Mouse (Mus musculus) kidney, embryonic 14.5 days (tissue): Measurements from ENCODE around the gene Cep63. TPM values are rescaled to one million over a fixed set of nuclear protein-coding genes. Genes with fewer than 3 reads are reported as not detected.

Source experiments
- ATAC-seq: fragments of 200-750 bp; cut with Nextera tagmentation; 2 replicates; pipeline ENCODE4 v1.8.0; 2017; ENCODE audit warnings: moderate number of reproducible peaks, mild to moderate bottlenecking, moderate TSS enrichment, moderate library complexity; ENCODE audit not compliant: low FRiP score, low TSS enrichment
- H3K27ac ChIP-seq: fragments of 300-500 bp; sonication (generic); 2 replicates; pipeline ENCODE4 v1.5.1; 2014; ENCODE audit warnings: low read depth, mild to moderate bottlenecking, low read length, moderate library complexity, mixed read lengths
- H3K27me3 ChIP-seq: fragments of 300-500 bp; sonication (generic); 2 replicates; pipeline ENCODE4 v1.6.1; 2014; ENCODE audit warnings: mild to moderate bottlenecking, low read length; ENCODE audit not compliant: control insufficient read depth, insufficient read depth
- H3K36me3 ChIP-seq: fragments of 300-500 bp; sonication (generic); 2 replicates; pipeline ENCODE4 v1.6.1; 2014; ENCODE audit warnings: low read length, mixed read lengths; ENCODE audit not compliant: control insufficient read depth, insufficient read depth
- H3K4me1 ChIP-seq: fragments of 300-500 bp; sonication (generic); 2 replicates; pipeline ENCODE4 v1.6.1; 2014; ENCODE audit warnings: low read length, mixed read lengths; ENCODE audit not compliant: control insufficient read depth, insufficient read depth
- H3K4me2 ChIP-seq: fragments of 300-500 bp; sonication (generic); replicated peaks from 2 replicates; pipeline ENCODE4 v1.6.1; 2014; ENCODE audit warnings: low read depth, mild to moderate bottlenecking, low read length
- H3K4me3 ChIP-seq: fragments of 300-500 bp; sonication (generic); 2 replicates; pipeline ENCODE4 v1.5.1; 2014; ENCODE audit warnings: mild to moderate bottlenecking, low read length
- H3K9ac ChIP-seq: fragments of 300-500 bp; sonication (generic); 2 replicates; pipeline ENCODE4 v1.6.1; 2014; ENCODE audit warnings: low read depth, mild to moderate bottlenecking, low read length, moderate library complexity
- H3K9me3 ChIP-seq: fragments of 300-500 bp; sonication (generic); 2 replicates; pipeline ENCODE4 v1.6.1; 2016; ENCODE audit warnings: low read length; ENCODE audit not compliant: control insufficient read depth
- WGBS: fragments of 180-500 bp; shearing (Covaris S2); extraction: QIAGEN DNeasy Blood & Tissue Kit; methylation state at CpG from one replicate; pipeline ENCODE4 v1.1.7; 2014; 5-methylcytosine and 5-hydroxymethylcytosine counted together
- polyA plus RNA-seq: library from polyadenylated mRNA; unstranded; fragments of >200 nt; fragmentation: Nextera tagmentation; extraction: Ambion mirVana; gene quantifications from 2 replicates; pipeline ENCODE4 v1.2.1, GENCODE M21; 2014

Cep63 gene
- polyA plus RNA-seq, 1 experiment from 2014 or later: 51.7 TPM

DNA sequence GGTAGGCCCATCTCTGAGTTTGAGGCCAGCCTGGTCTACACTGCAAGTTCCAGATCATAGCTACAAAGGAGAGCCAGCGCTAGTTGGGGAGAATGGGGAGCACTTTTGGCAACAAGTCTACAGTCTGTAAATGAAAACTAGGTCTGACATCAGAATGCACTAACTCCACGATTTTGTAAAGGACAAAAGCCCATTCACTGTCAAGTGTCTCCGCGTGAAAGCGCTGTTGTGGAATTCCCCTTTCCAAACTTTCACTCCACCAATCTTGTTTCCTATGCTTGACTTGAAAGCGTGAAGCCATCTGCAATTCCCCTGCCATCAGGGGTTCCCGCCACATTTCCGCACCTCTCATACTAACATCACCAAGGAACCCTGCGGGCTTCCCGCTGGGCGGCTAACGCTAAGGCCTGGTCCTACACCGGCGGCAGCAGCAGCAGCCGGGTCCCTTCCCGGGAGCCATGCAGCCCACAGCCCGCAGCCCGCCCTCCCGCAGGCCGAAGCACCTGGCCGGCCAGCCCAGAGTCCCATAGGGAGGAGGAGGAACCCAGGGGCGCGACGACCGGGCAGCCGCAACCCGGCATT lies 842 bp downstream of the Cep63 start:
- peak overlapping the region; percentile 99 for H3K9ac ChIP-seq
- H3K27ac ChIP-seq: peak overlapping the region; percentile 97
- H3K4me2 ChIP-seq: peak overlapping the region; percentile 61
- H3K9me3 ChIP-seq: no peaks in the 10 kb centered on the region
- 1% methylated on average over 26 of the region's 27 CpGs for WGBS
- H3K27me3 ChIP-seq: no peaks in the 10 kb centered on the region
- no peaks in the 10 kb centered on the region for H3K36me3 ChIP-seq
- ATAC-seq: peak; percentile 70; the same call in 1 of the 2 replicates
- peaks cover 12% of the 10 kb centered on the region for H3K4me1 ChIP-seq
- peak overlapping the region; percentile 79 for H3K4me3 ChIP-seq

DNA sequence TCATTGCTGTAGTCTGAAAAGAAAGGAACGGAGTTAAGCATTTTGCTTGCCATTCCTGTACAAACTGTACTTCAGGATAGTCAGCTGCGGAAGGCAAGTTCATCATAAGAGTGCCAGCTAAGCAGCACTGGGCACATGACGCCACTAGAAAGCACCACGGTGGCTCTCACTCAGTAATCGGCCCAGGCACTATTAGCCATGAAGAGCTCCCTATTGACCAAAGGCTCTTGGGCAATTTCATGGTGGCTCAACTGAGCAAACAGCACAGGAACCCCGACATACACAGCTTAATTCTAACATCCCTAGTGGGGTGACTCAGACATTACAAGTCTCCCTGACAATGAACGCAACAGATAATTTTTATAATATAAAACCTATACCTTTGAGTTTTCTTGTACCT lies 2.8 kb downstream of the Cep63 start:
- peaks cover 12% of the 10 kb centered on the region for H3K4me1 ChIP-seq
- H3K9ac ChIP-seq: no peak overlapping the region
- ATAC-seq: no peak
- no peak overlapping the region for H3K4me3 ChIP-seq
- peaks cover 5% of the 10 kb centered on the region; the same call in 1 of the 2 replicates for H3K36me3 ChIP-seq
- no peaks in the 10 kb centered on the region for H3K9me3 ChIP-seq
- 94% methylated on average over 7 of the region's 7 CpGs for WGBS
- no peaks in the 10 kb centered on the region for H3K27me3 ChIP-seq
- no peak overlapping the region for H3K4me2 ChIP-seq
- H3K27ac ChIP-seq: no peak overlapping the region

DNA sequence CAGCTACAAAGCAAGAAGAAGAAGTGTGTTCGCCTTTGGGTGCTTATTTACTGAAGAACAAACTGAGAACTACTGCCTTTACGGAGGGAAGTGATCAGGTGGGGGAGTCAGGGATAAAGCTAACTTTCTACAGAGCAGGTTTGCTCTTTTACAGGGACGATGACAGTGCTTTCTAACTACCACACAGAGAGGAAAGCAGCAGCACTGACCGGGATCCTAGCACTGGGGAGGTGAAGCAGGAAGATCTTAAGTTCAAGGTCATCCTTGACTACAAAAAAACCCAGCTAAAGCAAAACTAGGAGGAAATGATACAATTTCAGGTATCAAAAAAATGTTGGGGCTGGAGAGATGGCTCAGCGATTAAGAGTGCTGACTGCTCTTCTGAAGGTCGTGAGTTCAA lies 3.5 kb downstream of the Cep63 start:
- no peak for ATAC-seq
- Histone ChIP-seq H3K9ac (no peak overlapping the region), H3K36me3 (peaks cover 6% of the 10 kb centered on the region; the same call in 1 of the 2 replicates), H3K4me1 (peaks cover 12% of the 10 kb centered on the region), H3K27me3 (no peaks in the 10 kb centered on the region), H3K4me2 (no peak overlapping the region), H3K4me3 (no peak overlapping the region), H3K9me3 (no peaks in the 10 kb centered on the region), H3K27ac (no peak overlapping the region)
- WGBS: 79% methylated on average over 6 of the region's 6 CpGs

DNA sequence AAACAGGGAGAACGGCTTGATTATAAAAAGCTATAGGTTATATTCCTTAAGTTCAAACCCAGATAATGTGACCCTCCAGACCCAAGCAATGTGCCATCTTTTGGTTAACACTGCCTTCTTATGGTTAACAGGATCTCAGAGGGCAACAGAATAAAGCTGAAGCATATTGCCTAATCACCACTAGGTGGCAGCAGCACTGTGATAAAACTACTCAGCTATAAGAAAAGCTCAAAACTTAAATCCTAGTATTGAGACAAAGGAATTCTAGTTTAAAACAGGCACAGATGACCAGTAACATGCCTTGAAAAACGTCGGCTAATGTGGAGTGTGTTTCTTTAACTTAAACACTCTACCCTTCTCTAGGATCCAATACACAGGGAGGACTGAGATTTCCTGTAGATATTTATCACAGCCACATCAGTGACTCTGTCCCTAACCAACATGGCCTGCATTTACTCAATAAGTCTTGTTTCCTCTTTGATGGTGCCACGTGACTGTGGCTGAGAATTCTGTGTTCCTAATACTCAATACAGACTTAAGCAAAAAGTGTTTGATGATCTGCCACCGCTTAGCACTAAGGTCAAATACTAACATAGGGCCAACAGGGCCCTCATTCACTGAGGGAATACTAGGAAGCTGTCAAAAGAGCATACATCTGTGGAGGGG lies 4.0 kb downstream of the Cep63 start:
- no peak for ATAC-seq
- no peak overlapping the region for H3K4me2 ChIP-seq
- H3K4me3 ChIP-seq: no peak overlapping the region
- no peaks in the 10 kb centered on the region for H3K27me3 ChIP-seq
- H3K9ac ChIP-seq: no peak overlapping the region
- no peaks in the 10 kb centered on the region for H3K9me3 ChIP-seq
- 39% methylated on average over 5 of the region's 5 CpGs for WGBS
- peaks cover 8% of the 10 kb centered on the region for H3K4me1 ChIP-seq
- no peak overlapping the region for H3K27ac ChIP-seq
- H3K36me3 ChIP-seq: peaks cover 6% of the 10 kb centered on the region; the same call in 1 of the 2 replicates

DNA sequence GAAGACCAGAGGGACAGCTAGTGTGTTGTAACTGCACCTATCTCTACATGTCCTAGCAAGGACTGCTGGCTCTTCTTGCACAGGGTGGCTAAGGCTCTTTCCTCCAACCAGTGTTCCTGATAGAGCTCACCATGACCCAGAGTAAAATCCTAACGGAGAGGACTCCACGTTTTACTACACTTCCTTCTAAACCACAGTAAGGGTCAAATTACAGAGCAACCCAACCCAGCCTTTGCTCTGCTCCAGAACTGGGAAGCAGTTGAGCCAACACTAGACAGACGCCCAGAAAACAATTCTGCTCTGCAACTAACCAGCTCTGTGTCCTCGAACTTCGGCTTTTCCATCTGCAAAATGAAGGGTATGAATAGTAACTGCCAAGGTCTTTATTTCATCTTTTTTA lies 4.9 kb downstream of the Cep63 start:
- H3K4me2 ChIP-seq: no peak overlapping the region
- peaks cover 3% of the 10 kb centered on the region; the same call in 1 of the 2 replicates for H3K4me1 ChIP-seq
- WGBS: 36% methylated on average over 5 of the region's 5 CpGs
- no peaks in the 10 kb centered on the region for H3K27me3 ChIP-seq
- no peak overlapping the region for H3K4me3 ChIP-seq
- no peaks in the 10 kb centered on the region for H3K9me3 ChIP-seq
- H3K27ac ChIP-seq: no peak overlapping the region
- ATAC-seq: no peak
- H3K36me3 ChIP-seq: peaks cover 8% of the 10 kb centered on the region; the same call in 1 of the 2 replicates
- H3K9ac ChIP-seq: no peak overlapping the region

DNA sequence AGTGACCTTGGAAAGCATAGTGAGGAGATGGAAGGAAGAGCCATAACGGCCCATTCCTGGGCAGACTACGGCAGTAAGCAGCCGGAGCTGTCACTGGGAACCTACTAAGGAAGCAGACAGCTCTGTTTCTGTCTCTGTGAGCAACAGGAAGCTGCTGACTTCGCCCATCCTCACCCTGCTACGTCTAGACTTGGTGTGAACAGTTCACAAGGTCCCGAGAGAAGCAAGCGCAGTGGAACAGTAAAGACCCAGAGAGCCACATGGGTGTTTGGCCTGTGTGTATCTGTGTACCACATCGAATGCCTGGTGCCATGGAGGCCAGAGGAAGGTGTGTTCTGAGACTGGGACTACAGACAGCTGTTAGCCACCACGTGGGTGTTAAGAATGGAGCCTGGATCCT lies 10.1 kb downstream of the Cep63 start:
- no peak overlapping the region for H3K4me3 ChIP-seq
- WGBS: 73% methylated on average over 9 of the region's 9 CpGs
- H3K9me3 ChIP-seq: no peaks in the 10 kb centered on the region
- H3K4me2 ChIP-seq: no peak overlapping the region
- no peak overlapping the region for H3K27ac ChIP-seq
- no peaks in the 10 kb centered on the region for H3K4me1 ChIP-seq
- H3K27me3 ChIP-seq: no peaks in the 10 kb centered on the region
- ATAC-seq: no peak
- H3K36me3 ChIP-seq: peaks cover 36% of the 10 kb centered on the region
- no peak overlapping the region for H3K9ac ChIP-seq

DNA sequence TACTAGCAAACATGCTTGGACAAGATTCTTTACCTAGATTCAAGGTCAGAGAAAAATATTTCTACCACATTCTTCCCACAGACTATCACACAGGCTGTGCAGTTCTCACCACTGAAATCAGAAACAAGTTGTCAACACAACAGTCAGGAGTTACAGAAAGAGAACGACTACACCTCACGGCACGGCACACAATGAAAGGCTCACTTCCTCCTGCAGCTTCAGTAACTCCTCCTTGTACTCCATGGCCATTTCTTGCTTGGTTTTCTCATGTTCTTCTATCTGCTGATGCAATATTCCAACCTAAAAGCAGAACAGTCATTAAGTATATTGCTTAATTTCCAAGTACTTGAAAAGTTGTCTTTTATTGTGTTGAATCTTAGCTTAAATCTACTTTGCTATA lies 11.3 kb downstream of the Cep63 start:
- no peaks in the 10 kb centered on the region for H3K27me3 ChIP-seq
- H3K4me3 ChIP-seq: no peak overlapping the region
- H3K4me2 ChIP-seq: no peak overlapping the region
- H3K9ac ChIP-seq: no peak overlapping the region
- WGBS: 88% methylated on average over 3 of the region's 3 CpGs
- no peaks in the 10 kb centered on the region for H3K4me1 ChIP-seq
- H3K9me3 ChIP-seq: no peaks in the 10 kb centered on the region
- no peak for ATAC-seq
- H3K36me3 ChIP-seq: peaks cover 43% of the 10 kb centered on the region
- no peak overlapping the region for H3K27ac ChIP-seq

DNA sequence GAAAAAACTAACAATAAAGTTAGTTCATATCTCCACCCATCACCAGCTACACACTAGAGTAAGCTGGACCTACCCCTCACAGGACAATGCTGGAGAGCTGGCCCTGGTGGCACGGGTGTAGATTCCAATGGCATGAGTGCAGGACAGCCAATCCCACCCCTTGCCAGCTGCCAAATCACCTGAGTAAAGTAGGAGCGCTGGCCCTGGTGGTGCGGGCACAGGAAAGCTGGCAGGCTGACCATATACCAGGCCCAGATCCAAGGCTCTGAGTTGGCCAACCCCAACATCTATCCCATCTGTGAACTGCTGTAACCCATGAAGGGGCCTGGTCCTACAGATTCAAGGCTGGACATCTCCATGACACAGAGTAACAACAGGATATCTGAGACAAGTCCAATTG lies 17.1 kb downstream of the Cep63 start:
- H3K27ac ChIP-seq: no peak overlapping the region
- 93% methylated on average over 3 of the region's 3 CpGs for WGBS
- no peaks in the 10 kb centered on the region for H3K9me3 ChIP-seq
- peaks cover 33% of the 10 kb centered on the region for H3K36me3 ChIP-seq
- no peak overlapping the region for H3K4me3 ChIP-seq
- no peaks in the 10 kb centered on the region for H3K4me1 ChIP-seq
- no peak overlapping the region for H3K9ac ChIP-seq
- no peak for ATAC-seq
- H3K27me3 ChIP-seq: no peaks in the 10 kb centered on the region
- no peak overlapping the region for H3K4me2 ChIP-seq

DNA sequence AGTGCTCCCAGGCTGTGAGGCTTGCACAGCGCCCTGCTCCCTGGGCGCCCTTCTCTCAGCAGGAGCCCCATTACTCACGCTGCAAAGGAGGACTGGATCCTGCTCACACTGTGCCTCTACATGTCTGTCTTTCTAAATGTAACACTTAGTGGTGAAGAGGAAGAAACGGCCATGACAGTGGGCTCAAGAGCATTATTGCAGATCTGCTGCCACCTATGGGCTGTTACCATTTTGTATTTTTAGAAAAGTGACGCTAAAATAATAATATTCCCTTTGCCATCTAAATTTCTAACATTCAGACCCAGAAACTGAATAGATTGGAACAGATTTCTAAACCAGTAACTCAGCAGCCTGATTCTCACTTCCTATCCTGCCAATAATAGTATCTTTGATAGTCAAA lies 18.9 kb downstream of the Cep63 start:
- H3K4me2 ChIP-seq: no peak overlapping the region
- H3K9me3 ChIP-seq: no peaks in the 10 kb centered on the region
- no peak for ATAC-seq
- 76% methylated on average over 5 of the region's 5 CpGs for WGBS
- H3K36me3 ChIP-seq: peaks cover 19% of the 10 kb centered on the region; the same call in 1 of the 2 replicates
- no peak overlapping the region for H3K9ac ChIP-seq
- no peak overlapping the region for H3K4me3 ChIP-seq
- no peak overlapping the region for H3K27ac ChIP-seq
- no peaks in the 10 kb centered on the region for H3K4me1 ChIP-seq
- no peaks in the 10 kb centered on the region for H3K27me3 ChIP-seq
